Mouse (Mus musculus): ENCODE measurements around the gene Itpr3.

Itpr3 gene

GRCm38 (mm10) chr17:27038335-27039050, 18.6 kb upstream of the Itpr3 start:
- no peak for DNase-seq (ENCODE audit: low read depth, low spot score)

- no peak for DNase-seq (ENCODE audit: low read depth, low spot score)
Measured at GRCm38 (mm10) chr17:27039432-27040102, 17.5 kb upstream of the Itpr3 start.

- no peak for DNase-seq (ENCODE audit: low read depth, low spot score)
Measured at GRCm38 (mm10) chr17:27040304-27041045, 16.6 kb upstream of the Itpr3 start.

GRCm38 (mm10) chr17:27041046-27041786, 15.9 kb upstream of the Itpr3 start:
- DNase-seq (ENCODE audit: low read depth, low spot score) = no peak

- DNase-seq (ENCODE audit: low read depth, low spot score) = no peak
Measured at GRCm38 (mm10) chr17:27041787-27042055, 15.4 kb upstream of the Itpr3 start.

- no peak for DNase-seq (ENCODE audit: low read depth, low spot score)
Measured at GRCm38 (mm10) chr17:27042840-27043239, 14.3 kb upstream of the Itpr3 start.

- no peak for DNase-seq (ENCODE audit: low read depth, low spot score)
Measured at GRCm38 (mm10) chr17:27045164-27045563, 11.9 kb upstream of the Itpr3 start.

- no peak for DNase-seq (ENCODE audit: low read depth, low spot score)
Measured at GRCm38 (mm10) chr17:27047762-27048444, 9.2 kb upstream of the Itpr3 start.

GRCm38 (mm10) chr17:27048445-27049239, 8.5 kb upstream of the Itpr3 start:
- no peak for DNase-seq (ENCODE audit: low read depth, low spot score)

GRCm38 (mm10) chr17:27050853-27051252, 6.3 kb upstream of the Itpr3 start:
- no peak for DNase-seq (ENCODE audit: low read depth, low spot score)

- no peak for DNase-seq (ENCODE audit: low read depth, low spot score)
Measured at GRCm38 (mm10) chr17:27051514-27051913, 5.6 kb upstream of the Itpr3 start.

GRCm38 (mm10) chr17:27056170-27056569, 934 bp upstream of the Itpr3 start:
- DNase-seq (ENCODE audit: low read depth, low spot score) = peak; percentile 66

- DNase-seq (ENCODE audit: low read depth, low spot score) = no peak
Measured at GRCm38 (mm10) chr17:27057517-27058055, 482 bp downstream of the Itpr3 start.

- DNase-seq (ENCODE audit: low read depth, low spot score) = no peak
Measured at GRCm38 (mm10) chr17:27060698-27061097, 3.6 kb downstream of the Itpr3 start.

- no peak for DNase-seq (ENCODE audit: low read depth, low spot score)
Measured at GRCm38 (mm10) chr17:27061727-27062126, 4.6 kb downstream of the Itpr3 start.

GRCm38 (mm10) chr17:27062684-27063083, 5.6 kb downstream of the Itpr3 start:
- no peak for DNase-seq (ENCODE audit: low read depth, low spot score)

- DNase-seq (ENCODE audit: low read depth, low spot score) = no peak
Measured at GRCm38 (mm10) chr17:27063717-27064116, 6.6 kb downstream of the Itpr3 start.

GRCm38 (mm10) chr17:27064195-27064594, 7.1 kb downstream of the Itpr3 start:
- no peak for DNase-seq (ENCODE audit: low read depth, low spot score)

GRCm38 (mm10) chr17:27066065-27066464, 9.0 kb downstream of the Itpr3 start:
- DNase-seq (ENCODE audit: low read depth, low spot score) = no peak

- no peak for DNase-seq (ENCODE audit: low read depth, low spot score)
Measured at GRCm38 (mm10) chr17:27069071-27069470, 12.0 kb downstream of the Itpr3 start.

Measured in skeletal muscle tissue, adult 2 months (tissue).